Mouse (Mus musculus): Measurements from ENCODE around the gene Cers5.
A peak's percentile ranks its signal among the peaks of the same experiment; 100 is the strongest.
"Not testable (repeated sequence)": the region's sequence is repeated elsewhere in the genome, so short reads cannot be mapped to it uniquely, and the experiment has no call there.

The Cers5 gene

GRCm38 (mm10) chr15:99790464-99790863 is 17.8 kb upstream of the Cers5 start:
- no peak for DNase-seq (ENCODE audit: low spot score in 2 of 2)

- no peak for DNase-seq (ENCODE audit: low spot score in 2 of 2)
Measured at GRCm38 (mm10) chr15:99787625-99788120, 15.0 kb upstream of the Cers5 start.

DNA sequence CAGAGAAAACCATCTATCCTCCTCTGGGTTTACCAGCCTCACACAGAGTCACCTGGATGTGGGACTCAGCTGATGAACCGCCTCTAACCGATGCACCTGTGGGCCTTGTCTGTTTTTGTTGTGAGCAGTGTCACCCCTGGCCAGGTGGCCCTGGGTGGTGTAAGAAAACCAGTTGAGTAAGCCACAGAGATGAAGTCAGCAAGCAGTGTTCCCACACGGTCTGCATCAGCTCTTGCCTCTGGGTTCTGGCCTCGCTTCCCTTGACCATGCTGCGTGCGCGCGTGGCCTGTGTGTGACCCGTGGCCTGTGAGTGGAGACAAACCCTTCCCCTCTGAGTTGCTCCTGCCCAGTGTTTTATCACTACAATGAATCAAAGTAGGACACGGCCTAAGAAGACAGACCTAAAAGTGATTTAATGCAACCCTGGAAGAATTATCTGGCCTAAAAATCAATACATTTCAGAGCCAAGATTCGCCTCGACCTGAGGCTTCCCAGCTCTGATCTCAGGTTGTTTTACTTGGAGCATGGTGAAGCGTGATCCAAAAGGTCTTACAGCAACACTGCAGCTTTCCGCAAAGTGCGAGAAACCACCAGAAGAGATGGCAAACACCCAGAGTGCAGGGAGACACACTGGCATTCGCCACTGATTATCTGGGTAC is 6.1 kb upstream of the Cers5 start:
- DNase-seq (ENCODE audit: low spot score in 2 of 2) = no peak

DNA sequence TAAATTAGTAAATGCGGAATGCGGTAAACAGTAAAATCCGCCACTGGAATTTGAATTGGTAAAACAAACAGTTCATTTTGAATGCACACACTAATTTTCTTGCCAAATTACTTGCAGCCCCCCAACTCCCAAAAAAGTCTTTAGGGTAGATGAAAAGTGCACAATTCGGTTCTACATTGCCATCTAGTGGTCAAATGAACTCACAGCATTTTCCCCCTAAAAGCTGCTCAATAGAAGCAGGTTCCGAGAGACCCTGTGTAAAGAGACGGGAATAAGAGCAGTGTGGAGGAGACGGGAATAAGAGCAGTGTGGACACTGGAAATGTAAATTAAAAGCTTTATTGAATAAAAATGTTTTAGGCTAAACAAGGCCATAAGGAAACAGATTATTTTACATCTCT is 5.5 kb upstream of the Cers5 start:
- no peak for DNase-seq (ENCODE audit: low spot score in 2 of 2)

DNA sequence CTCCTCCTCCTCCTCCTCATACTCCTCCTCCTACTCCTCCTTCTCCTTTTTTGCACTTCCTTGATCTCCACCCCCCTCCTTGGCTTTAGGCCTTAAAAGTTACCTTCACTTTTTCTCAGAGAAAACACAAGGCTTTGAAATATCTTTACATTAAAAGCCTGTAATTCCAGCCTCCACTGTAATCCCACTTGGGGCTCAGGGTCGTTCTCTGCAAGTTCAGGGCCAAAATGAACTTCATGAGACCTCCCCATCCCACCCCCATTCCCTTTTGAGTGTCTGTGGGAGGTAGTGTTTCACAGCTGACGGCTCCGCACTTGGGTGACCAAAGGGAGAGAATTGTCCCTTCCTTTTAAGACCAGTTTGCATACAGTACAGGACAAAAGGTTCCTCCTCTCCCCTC is 240 bp upstream of the Cers5 start:
- no peak for DNase-seq (ENCODE audit: low spot score in 2 of 2)

- DNase-seq (ENCODE audit: low spot score in 2 of 2) = peak; percentile 84 to 89
Measured at GRCm38 (mm10) chr15:99772277-99772880, 306 bp downstream of the Cers5 start.

GRCm38 (mm10) chr15:99771601-99772276 is 946 bp downstream of the Cers5 start:
- peak; percentile 9 to 46 for DNase-seq (ENCODE audit: low spot score in 2 of 2)

DNA sequence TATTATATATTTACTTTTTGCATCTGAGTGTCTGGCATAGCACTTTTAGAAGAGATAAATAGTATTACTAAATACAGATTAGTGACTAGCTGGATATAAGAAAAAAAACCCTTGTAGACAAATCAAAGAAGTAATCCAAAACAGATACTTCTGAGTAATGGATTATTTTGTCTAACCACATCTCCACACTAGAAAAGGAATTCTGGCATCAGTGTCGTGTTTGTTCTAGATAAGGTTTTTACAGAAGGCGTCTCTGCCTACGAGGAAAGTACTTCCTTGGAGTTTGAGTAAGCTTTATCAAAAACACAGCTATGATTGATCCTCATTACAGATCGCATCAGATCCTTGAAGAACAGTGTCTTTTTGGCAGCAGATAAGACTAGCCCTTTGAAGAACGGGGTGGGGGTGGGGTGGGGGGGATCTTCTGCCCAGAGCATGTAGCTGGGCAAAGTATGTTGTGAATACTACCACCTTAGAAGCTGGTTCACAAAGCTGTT is 1.6 kb downstream of the Cers5 start:
- DNase-seq (ENCODE audit: low spot score in 2 of 2) = no peak

DNA sequence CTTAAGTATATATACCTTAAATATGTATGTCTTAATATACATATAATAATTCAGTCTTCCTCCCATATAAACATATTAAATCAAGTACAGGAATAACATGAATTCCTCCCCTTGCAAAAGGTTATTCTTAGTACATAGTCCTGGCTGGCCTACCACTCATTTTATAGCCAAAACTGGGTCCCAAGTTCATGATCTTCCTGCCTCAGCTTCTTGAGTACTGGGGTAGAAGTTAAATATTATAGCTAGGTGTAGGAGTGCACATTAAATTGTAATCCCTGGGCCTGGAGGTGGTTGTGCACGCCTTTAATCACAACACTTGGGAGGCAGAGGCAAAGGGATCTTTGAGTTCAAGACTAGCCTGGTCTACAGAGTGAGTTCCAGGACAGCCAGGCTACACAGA is 3.9 kb downstream of the Cers5 start:
- no peak for DNase-seq (ENCODE audit: low spot score in 2 of 2)

DNA sequence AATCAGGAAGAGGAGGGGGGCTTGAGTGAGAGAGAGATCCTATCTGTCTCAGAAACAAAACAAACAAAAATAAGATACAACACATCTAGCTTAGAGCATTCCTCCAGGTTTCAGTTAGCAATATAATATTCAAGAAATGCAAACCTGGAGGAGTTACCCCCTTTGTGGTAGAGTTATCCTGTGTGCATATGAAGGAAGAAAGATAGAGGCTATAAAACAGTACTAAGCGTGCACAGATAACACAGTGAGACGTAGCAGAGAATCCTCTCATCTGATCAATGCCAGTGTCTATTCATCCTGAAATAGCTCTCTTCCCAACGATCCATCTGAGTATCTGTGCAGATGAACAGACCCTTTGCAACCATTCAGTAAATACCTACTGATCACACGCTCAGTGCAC is 5.2 kb downstream of the Cers5 start:
- no peak for DNase-seq (ENCODE audit: low spot score in 2 of 2)

GRCm38 (mm10) chr15:99754204-99754603 is 18.5 kb downstream of the Cers5 start:
- no peak for DNase-seq (ENCODE audit: low spot score in 2 of 2)

GRCm38 (mm10) chr15:99740229-99740628 is 32.5 kb downstream of the Cers5 start:
- no peak for DNase-seq (ENCODE audit: low spot score in 2 of 2)

DNA sequence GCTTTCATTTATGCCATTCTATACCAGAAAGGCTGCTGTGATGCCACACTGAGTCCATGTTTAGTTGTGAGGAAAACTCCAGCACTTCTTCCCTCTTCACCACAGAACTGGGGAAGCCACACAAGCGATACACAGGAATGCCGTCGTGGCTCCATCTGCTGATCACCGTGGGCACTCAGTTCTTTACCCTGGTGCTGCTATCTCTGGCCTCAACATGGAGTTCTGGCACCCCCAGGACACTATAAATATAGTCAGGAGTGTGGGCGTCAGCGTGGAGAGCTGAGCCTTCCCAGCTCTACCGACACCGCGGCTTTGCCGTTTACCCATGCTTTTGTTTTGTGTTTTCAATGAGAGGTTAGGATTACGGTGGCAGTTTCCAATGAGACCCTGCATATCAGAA is 36.0 kb downstream of the Cers5 start:
- no peak for DNase-seq (ENCODE audit: low spot score in 2 of 2)

- DNase-seq (ENCODE audit: low spot score in 2 of 2) = peak; percentile 100
Measured at GRCm38 (mm10) chr15:99735631-99736030, 37.1 kb downstream of the Cers5 start.

GRCm38 (mm10) chr15:99733186-99733585 is 39.5 kb downstream of the Cers5 start:
- no peak for DNase-seq (ENCODE audit: low spot score in 2 of 2)

DNA sequence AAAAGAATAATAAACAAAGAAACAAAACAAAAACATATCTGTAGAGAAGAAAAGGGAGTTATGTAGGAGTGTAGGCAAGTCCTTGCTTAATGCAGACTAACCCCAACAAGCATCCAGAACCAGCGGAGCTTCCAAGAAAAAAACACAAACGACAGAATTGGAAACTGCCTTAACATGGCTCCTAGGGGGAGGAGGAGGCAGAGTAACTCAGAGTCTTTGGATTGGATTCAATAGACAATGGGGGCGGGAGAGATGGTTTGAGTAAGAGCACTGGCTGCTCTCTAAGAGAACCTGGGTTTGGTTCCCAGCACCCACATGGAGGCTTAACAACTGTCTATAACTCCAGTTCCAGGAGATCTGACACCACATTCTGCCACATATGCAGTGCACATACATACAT is 41.0 kb downstream of the Cers5 start:
- DNase-seq (ENCODE audit: low spot score in 2 of 2) = no peak

DNA sequence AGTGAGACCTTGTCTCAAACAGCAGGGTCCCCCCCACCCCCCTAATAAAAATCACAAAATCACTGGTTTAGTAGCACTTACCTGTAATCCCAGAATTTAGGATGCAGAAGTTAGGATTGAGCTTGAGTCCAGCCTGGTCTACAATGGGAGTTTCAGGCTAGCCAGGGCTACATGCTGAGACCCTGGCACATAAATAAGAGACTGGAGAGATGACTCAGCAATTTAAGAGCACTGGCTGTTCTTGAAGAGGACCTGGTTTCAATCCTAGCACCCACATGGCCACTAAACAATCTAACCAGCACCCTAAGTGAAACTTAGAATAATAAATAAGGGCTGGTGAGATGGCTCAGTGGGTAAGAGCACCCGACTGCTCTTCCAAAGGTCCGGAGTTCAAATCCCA is 41.5 kb downstream of the Cers5 start:
- DNase-seq (ENCODE audit: low spot score in 2 of 2) = no peak

DNA sequence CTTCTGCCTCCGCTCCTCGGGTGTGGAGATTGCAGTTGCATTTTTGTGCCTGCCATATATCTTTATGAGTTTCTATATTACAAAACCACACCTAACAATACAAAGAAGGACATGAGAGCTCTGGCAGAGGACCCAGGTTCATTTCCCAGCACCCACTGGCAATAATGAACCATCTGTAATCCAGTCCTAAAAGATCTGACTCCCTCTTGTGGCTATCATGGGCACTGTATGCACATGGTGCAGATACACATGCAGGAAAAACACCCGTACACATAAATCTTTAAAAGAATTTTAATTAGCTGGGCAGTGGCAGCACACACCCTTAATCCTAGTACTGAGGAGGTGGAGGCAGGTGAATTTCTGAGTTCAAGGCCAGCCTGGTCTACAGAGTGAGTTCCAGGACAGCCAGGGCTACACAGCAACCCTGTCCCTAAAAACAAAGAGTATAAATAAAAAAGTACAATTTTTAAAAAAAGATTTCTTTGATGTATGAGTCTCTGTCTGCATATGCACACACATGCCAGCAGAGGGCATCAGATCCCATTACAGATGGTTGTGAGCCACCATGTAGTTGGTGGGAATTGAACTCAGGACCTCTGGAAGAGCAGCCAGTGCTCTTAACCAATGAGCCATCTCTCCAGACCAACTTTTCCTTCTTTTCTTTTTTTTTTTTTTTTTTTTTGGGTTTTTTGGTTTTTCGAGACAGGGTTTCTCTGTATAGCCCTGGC is 43.5 kb downstream of the Cers5 start:
- no peak for DNase-seq (ENCODE audit: low spot score in 2 of 2)

- DNase-seq (ENCODE audit: low spot score in 2 of 2) = no peak
Measured at GRCm38 (mm10) chr15:99728211-99728610, 44.5 kb downstream of the Cers5 start.

DNA sequence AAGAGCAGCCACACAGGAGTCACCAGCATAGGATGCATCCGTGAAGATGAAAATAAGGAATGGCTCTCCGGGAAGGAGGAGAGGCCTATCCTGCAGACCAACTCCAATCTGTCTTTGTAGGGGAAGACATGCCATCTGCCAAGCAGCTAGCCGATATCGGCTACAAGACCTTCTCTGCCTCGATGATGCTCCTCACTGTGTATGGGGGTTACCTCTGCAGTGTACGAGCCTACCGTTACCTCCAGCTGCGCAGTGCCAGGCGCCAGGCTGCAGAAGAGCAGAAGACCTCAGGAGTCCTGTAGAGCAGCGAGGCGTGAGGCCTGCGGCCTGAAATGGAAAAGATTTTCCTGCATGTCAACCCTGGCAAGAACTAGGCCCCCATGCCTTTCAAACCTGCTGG is 45.2 kb downstream of the Cers5 start:
- DNase-seq (ENCODE audit: low spot score in 2 of 2) = no peak

- DNase-seq (ENCODE audit: low spot score in 2 of 2) = not testable (repeated sequence)
Measured at GRCm38 (mm10) chr15:99727039-99727438, 45.6 kb downstream of the Cers5 start.

- DNase-seq (ENCODE audit: low spot score in 2 of 2) = no peak
Measured at GRCm38 (mm10) chr15:99726549-99726948, 46.1 kb downstream of the Cers5 start.

Data from urinary bladder, adult 18-20 months (tissue).